Mouse (Mus musculus): ENCODE measurements around the gene Trio.

DNA sequence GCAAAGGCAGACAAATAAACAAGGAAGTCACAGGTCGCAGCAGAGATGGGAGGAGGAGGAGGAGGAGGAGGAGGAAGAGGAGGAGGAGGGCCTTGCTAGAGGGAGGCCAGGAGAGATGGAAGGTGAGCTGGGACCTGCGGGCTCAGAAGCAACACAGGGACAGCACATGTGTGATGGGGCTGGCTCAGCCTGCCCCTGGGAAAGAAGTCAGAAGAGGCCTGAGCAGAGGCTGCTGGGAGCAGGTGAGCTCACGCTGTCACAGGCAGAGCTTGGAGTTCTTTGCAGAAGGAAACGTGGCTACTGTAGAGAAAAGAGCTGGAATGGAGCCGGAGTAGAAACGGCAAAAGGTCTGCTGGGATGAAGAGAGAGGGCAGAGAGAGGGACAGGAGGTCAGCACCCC lies 185.5 kb downstream of the Trio start:
- TF ChIP-seq CTCF (IDR thresholded peaks at IDR 0.05; ENCODE audit: extremely low read depth, insufficient read depth, low read length) (no peak), POLR2A (IDR thresholded peaks at IDR 0.05; ENCODE audit: extremely low read depth, insufficient read depth, low read length) (no peak)
